Mouse (Mus musculus): Measurements from ENCODE around the gene Plagl2.

Gene Plagl2

GRCm38 (mm10) chr2:153187848-153188247, 53.4 kb downstream of the Plagl2 start:
- no peak for DNase-seq (ENCODE audit: low spot score)

GRCm38 (mm10) chr2:153186176-153186591, 55.0 kb downstream of the Plagl2 start:
- peak; percentile 15 for DNase-seq (ENCODE audit: low spot score)

GRCm38 (mm10) chr2:153179961-153180360, 61.3 kb downstream of the Plagl2 start:
- DNase-seq (ENCODE audit: low spot score), result no peak

- no peak for DNase-seq (ENCODE audit: low spot score)
Observed at GRCm38 (mm10) chr2:153179126-153179860, 61.9 kb downstream of the Plagl2 start.

Data from urinary bladder, postnatal 25 days (tissue).